Mouse (Mus musculus): Measurements from ENCODE around the gene Rbm25.

DNA sequence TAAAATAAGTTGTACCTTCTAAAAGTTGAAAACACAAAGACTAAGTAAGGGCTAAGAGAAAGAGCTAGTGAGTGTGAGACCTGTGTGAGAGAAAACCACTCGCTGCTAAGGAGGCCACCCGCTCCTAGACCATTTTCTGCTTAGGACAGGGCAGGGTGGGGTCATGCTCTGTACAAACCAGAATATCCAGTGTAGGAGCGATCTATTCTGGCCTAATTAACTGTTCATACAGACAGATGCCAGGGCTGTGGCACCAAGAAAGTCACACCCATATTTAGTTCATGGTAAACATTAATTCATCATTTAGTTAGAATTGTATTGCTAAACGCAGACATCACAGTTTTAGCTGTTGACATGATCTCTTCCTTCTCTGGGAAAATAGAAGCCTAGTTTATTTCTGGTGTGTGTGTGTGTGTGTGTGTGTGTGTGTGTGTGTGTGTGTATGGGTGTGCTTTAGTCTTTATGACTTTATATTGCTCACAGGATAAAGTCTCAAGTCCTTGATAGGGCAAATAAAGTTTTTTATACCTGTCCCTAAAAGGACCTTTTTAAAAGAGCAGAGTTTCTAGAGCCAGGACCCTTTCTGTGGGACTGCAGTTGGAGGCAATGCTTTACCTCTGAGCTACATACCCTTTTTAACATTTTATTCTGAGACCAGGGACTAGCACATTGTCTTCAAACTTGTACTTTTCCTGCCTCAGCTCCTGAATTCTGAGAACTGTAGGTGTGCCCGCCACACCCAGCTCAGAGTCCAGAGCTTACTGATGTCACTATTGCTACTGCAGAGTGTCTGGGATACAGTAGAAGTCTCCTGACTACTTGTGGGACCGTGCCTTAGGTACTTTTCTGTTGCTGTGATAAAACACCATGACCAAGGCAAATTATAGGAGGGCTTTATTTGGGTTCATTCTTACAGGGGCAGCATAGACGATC lies 77.4 kb downstream of the Rbm25 start:
- TF ChIP-seq CTCF (IDR thresholded peaks at IDR 0.05) = no peak
- no peak for TF ChIP-seq EP300 (IDR thresholded peaks at IDR 0.05; ENCODE audit: insufficient read depth, low read depth, low read length)

All from heart, adult 2 months (tissue).